Mouse (Mus musculus) urinary bladder, postnatal 36 days (tissue): ENCODE results near the gene Tusc1.

ENCODE experiments used
- DNase-seq, 2 experiments: peaks; one replicate each; pipeline ENCODE4 v3.0.0; 2022; ENCODE audit warnings: low spot score in 2 of 2, mixed read lengths in 1 of 2

Tusc1 gene

GRCm38 (mm10) chr4:93335118-93336003, at the start of gene Tusc1:
TSS of gene Tusc1 (minus strand) at chr4:93335511.
- peak; percentile 78 to 84 for DNase-seq

- no peak for DNase-seq
Observed at GRCm38 (mm10) chr4:93352930-93353329, 17.6 kb upstream of the Tusc1 start.

GRCm38 (mm10) chr4:93344357-93344756, 9.0 kb upstream of the Tusc1 start:
- DNase-seq, result no peak

- DNase-seq, result no peak
Observed at GRCm38 (mm10) chr4:93341568-93341967, 6.3 kb upstream of the Tusc1 start.

- DNase-seq, result no peak
Observed at GRCm38 (mm10) chr4:93337977-93338376, 2.7 kb upstream of the Tusc1 start.

- peak; percentile 87 to 89 for DNase-seq
Observed at GRCm38 (mm10) chr4:93334636-93335117, 634 bp downstream of the Tusc1 start.

- no peak for DNase-seq
Observed at GRCm38 (mm10) chr4:93307486-93307885, 27.8 kb downstream of the Tusc1 start.

GRCm38 (mm10) chr4:93286065-93286464, 49.2 kb downstream of the Tusc1 start:
- no peak for DNase-seq
